Mouse (Mus musculus) embryonic facial prominence, embryonic 14.5 days (tissue): ENCODE results near the gene Palm. TPM values are rescaled to one million over a fixed set of nuclear protein-coding genes. Genes with fewer than 3 reads are reported as not detected.
A peak's percentile ranks its signal among the peaks of the same experiment; 100 is the strongest.

Experiments used
- ATAC-seq: fragments of 200-750 bp; cut with Nextera tagmentation; 2 replicates; pipeline ENCODE4 v1.8.0; 2017; ENCODE audit warnings: low read depth, moderate number of reproducible peaks, moderate TSS enrichment
- DNase-seq: peaks from one replicate; pipeline ENCODE4 v3.0.0-alpha.2; 2015; ENCODE audit warnings: low spot score
- H3K27ac ChIP-seq: fragments of 300-500 bp; sonication (generic); replicated peaks from 2 replicates; pipeline ENCODE4 v1.5.1; 2014; ENCODE audit warnings: low read depth, mild to moderate bottlenecking, low read length, moderate library complexity
- H3K27me3 ChIP-seq: fragments of 300-500 bp; sonication (generic); replicated peaks from 2 replicates; pipeline ENCODE4 v1.6.1; 2014; ENCODE audit warnings: low read length; ENCODE audit not compliant: control insufficient read depth, insufficient read depth
- H3K36me3 ChIP-seq: fragments of 300-500 bp; sonication (generic); 2 replicates; pipeline ENCODE4 v1.6.1; 2014; ENCODE audit warnings: low read length, mixed read lengths; ENCODE audit not compliant: control insufficient read depth, insufficient read depth
- H3K4me1 ChIP-seq: fragments of 300-500 bp; sonication (generic); 2 replicates; pipeline ENCODE4 v1.6.1; 2014; ENCODE audit warnings: antibody characterized with exemption, low read length; ENCODE audit not compliant: control insufficient read depth, insufficient read depth
- H3K4me2 ChIP-seq: fragments of 300-500 bp; sonication (generic); 2 replicates; pipeline ENCODE4 v1.6.1; 2014; ENCODE audit warnings: low read depth, mild to moderate bottlenecking, low read length, moderate library complexity, mixed read lengths
- H3K4me3 ChIP-seq: fragments of 300-500 bp; sonication (generic); 2 replicates; pipeline ENCODE4 v1.5.1; 2014; ENCODE audit warnings: low read depth, mild to moderate bottlenecking, low read length
- H3K9ac ChIP-seq: fragments of 300-500 bp; sonication (generic); 2 replicates; pipeline ENCODE4 v1.6.1; 2014; ENCODE audit warnings: low read depth, mild to moderate bottlenecking, low read length, moderate library complexity, mixed read lengths
- H3K9me3 ChIP-seq: fragments of 300-500 bp; sonication (generic); 2 replicates; pipeline ENCODE4 v1.6.1; 2016; ENCODE audit warnings: low read length; ENCODE audit not compliant: control insufficient read depth
- WGBS: fragments of 180-500 bp; shearing (Covaris S2); extraction: QIAGEN DNeasy Blood & Tissue Kit; methylation state at CpG from one replicate; pipeline ENCODE4 v1.1.7; 2014; 5-methylcytosine and 5-hydroxymethylcytosine counted together
- polyA plus RNA-seq: library from polyadenylated mRNA; unstranded; fragments of >200 nt; fragmentation: Nextera tagmentation; extraction: Ambion mirVana; gene quantifications from 2 replicates; pipeline ENCODE4 v1.2.1, GENCODE M21; 2014

The Palm gene
- polyA plus RNA-seq, 1 experiment from 2014 or later = 62.5 TPM

DNA sequence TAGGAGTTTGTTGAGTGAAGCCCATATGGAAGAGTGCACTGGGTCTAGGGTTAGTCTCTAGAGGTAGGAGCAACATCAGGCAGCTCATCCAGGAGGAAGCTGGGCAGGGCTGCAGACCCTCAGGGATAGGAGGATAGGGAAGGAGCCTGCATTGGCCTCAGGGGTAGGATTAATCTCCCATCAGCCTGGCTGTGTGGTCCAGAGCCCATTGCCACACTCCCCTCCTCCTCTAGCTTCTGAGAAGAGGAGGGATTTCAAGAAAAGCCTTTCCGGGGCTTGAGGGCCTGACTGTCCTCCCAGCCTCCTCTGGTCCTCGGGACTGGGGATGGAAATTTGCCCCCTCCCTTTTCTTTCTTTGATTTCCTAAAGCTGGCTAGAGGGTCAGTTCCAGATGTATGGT is 14.2 kb upstream of the Palm start:
- Histone ChIP-seq H3K36me3 (no peaks in the 10 kb centered on the region), H3K4me3 (no peak overlapping the region), H3K4me2 (no peak overlapping the region), H3K27ac (no peak overlapping the region), H3K9me3 (peaks cover 4% of the 10 kb centered on the region; the same call in 1 of the 2 replicates), H3K4me1 (peaks cover 23% of the 10 kb centered on the region; the same call in 1 of the 2 replicates), H3K27me3 (peaks cover 19% of the 10 kb centered on the region; the same call in 1 of the 2 replicates), H3K9ac (no peak overlapping the region)
- no peak for ATAC-seq
- WGBS = 0% methylated on average over 2 of the region's 2 CpGs
- no peak for DNase-seq

DNA sequence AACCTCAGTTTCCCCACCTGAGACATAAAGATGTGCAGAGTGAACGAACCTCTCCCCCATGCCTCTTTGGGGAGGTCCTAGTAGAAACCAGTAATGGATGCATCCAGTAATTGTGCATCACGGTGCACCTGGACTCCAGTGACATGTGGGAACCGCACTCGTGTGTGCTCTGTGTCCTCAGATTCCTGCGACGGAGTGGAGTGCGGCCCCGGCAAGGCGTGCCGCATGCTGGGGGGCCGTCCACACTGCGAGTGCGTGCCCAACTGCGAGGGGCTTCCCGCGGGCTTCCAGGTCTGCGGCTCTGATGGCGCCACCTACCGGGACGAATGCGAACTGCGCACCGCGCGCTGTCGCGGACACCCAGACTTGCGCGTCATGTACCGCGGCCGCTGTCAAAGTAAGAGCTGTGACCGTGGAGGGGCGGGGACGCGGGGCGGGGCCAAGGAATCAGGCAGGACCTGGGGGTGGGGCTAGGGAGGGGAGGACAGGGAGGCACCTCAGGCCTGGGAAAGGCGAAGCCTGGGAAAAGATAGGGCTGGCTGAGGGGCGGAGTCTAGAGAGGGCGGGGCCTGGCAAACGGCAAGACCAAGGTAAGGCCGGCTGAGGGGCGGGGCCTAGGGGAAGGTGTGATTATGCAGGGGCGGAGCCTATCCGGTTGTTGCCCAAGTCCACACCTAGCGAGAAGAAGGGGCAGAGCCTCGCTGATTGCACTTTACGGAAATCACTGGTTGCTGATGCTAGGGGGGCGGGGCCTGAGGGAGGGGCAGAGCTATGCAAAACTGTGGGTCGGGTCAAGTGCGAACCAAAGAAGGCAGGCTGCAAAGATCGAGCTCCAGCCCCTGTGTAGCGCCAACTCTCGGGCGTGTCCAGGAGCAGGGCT is 13.3 kb upstream of the Palm start:
- 3% methylated on average over 45 of the region's 55 CpGs for WGBS
- H3K4me2 ChIP-seq = peak overlapping the region; percentile 82
- ATAC-seq (peak; percentile 91), DNase-seq (peak; percentile 96)
- H3K27ac ChIP-seq = no peak overlapping the region
- peaks cover 2% of the 10 kb centered on the region; the same call in 1 of the 2 replicates for H3K9me3 ChIP-seq
- peaks cover 19% of the 10 kb centered on the region; the same call in 1 of the 2 replicates for H3K27me3 ChIP-seq
- peak overlapping the region; percentile 45 for H3K4me3 ChIP-seq
- peaks cover 23% of the 10 kb centered on the region; the same call in 1 of the 2 replicates for H3K4me1 ChIP-seq
- H3K9ac ChIP-seq = peak overlapping the region; percentile 48
- no peaks in the 10 kb centered on the region for H3K36me3 ChIP-seq

GRCm38 (mm10) chr10:79780664-79781015 is 12.7 kb upstream of the Palm start:
- DNase-seq (no peak), ATAC-seq (peak; percentile 74)
- peak overlapping the region; percentile 45 for H3K4me3 ChIP-seq
- H3K9me3 ChIP-seq = no peaks in the 10 kb centered on the region
- no peaks in the 10 kb centered on the region for H3K36me3 ChIP-seq
- no peak overlapping the region for H3K27ac ChIP-seq
- WGBS = 3% methylated on average over 12 of the region's 13 CpGs
- peaks cover 23% of the 10 kb centered on the region; the same call in 1 of the 2 replicates for H3K4me1 ChIP-seq
- H3K27me3 ChIP-seq = peaks cover 19% of the 10 kb centered on the region; the same call in 1 of the 2 replicates
- peak overlapping the region; percentile 48; the same call in 1 of the 2 replicates for H3K9ac ChIP-seq
- peak overlapping the region; percentile 82 for H3K4me2 ChIP-seq

DNA sequence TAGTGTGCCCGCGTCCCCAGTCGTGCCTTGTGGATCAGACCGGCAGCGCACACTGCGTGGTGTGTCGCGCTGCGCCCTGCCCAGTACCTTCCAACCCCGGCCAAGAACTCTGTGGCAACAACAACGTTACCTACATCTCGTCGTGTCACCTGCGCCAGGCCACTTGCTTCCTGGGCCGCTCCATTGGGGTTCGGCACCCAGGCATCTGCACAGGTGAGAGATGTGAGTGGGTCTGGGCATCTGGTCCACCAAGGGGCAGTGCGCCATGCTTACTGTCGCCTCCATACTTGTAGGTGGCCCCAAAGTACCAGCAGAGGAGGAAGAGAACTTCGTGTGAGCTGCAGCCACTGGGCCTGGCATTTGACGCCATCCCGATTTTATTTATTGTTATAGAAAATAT is 12.2 kb upstream of the Palm start:
- H3K9me3 ChIP-seq = no peaks in the 10 kb centered on the region
- no peaks in the 10 kb centered on the region for H3K36me3 ChIP-seq
- H3K4me2 ChIP-seq = peak overlapping the region; percentile 82
- WGBS = 36% methylated on average over 21 of the region's 21 CpGs
- H3K4me1 ChIP-seq = peaks cover 23% of the 10 kb centered on the region; the same call in 1 of the 2 replicates
- H3K9ac ChIP-seq = no peak overlapping the region
- H3K4me3 ChIP-seq = peak overlapping the region; percentile 45; the same call in 1 of the 2 replicates
- H3K27me3 ChIP-seq = peaks cover 19% of the 10 kb centered on the region; the same call in 1 of the 2 replicates
- no peak for DNase-seq
- H3K27ac ChIP-seq = no peak overlapping the region
- no peak; the same call in 1 of the 2 replicates for ATAC-seq

DNA sequence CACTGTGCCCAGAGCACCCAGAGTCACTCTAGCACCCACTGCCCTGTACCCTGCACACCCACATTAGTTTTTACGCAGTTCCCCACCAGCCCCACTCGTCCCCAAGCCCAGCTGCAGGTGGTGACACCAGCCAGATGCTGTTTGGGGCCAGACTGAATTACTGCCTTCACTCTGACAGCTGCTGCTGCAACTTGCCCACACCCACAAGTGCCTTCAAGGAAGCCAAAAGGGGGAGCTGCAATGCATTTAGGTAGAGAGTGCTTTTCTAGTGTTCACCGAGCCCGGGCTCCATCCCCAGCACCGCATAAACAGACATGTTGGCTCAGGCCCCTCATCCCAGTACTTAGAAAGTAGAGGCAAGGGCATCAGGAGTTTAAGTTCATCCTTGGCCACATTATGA is 11.4 kb upstream of the Palm start:
- H3K4me3 ChIP-seq = no peak overlapping the region
- 52% methylated on average over 5 of the region's 5 CpGs for WGBS

GRCm38 (mm10) chr10:79783050-79783449 is 10.3 kb upstream of the Palm start:
- ATAC-seq = no peak
- no peak overlapping the region for H3K4me3 ChIP-seq
- H3K27ac ChIP-seq = no peak overlapping the region
- no peak overlapping the region for H3K9ac ChIP-seq
- peaks cover 15% of the 10 kb centered on the region; the same call in 1 of the 2 replicates for H3K4me1 ChIP-seq
- H3K4me2 ChIP-seq = no peak overlapping the region
- 61% methylated on average over 7 of the region's 7 CpGs for WGBS
- DNase-seq = no peak
- peaks cover 19% of the 10 kb centered on the region; the same call in 1 of the 2 replicates for H3K27me3 ChIP-seq
- H3K9me3 ChIP-seq = no peaks in the 10 kb centered on the region
- no peaks in the 10 kb centered on the region for H3K36me3 ChIP-seq

More for the DNA sequence above, 11.4 kb upstream of the Palm start:
- Histone ChIP-seq H3K27me3 (peaks cover 19% of the 10 kb centered on the region; the same call in 1 of the 2 replicates), H3K4me2 (no peak overlapping the region), H3K9ac (no peak overlapping the region), H3K4me1 (peaks cover 21% of the 10 kb centered on the region; the same call in 1 of the 2 replicates), H3K9me3 (no peaks in the 10 kb centered on the region), H3K36me3 (no peaks in the 10 kb centered on the region), H3K27ac (no peak overlapping the region)
- no peak for ATAC-seq
- no peak for DNase-seq

DNA sequence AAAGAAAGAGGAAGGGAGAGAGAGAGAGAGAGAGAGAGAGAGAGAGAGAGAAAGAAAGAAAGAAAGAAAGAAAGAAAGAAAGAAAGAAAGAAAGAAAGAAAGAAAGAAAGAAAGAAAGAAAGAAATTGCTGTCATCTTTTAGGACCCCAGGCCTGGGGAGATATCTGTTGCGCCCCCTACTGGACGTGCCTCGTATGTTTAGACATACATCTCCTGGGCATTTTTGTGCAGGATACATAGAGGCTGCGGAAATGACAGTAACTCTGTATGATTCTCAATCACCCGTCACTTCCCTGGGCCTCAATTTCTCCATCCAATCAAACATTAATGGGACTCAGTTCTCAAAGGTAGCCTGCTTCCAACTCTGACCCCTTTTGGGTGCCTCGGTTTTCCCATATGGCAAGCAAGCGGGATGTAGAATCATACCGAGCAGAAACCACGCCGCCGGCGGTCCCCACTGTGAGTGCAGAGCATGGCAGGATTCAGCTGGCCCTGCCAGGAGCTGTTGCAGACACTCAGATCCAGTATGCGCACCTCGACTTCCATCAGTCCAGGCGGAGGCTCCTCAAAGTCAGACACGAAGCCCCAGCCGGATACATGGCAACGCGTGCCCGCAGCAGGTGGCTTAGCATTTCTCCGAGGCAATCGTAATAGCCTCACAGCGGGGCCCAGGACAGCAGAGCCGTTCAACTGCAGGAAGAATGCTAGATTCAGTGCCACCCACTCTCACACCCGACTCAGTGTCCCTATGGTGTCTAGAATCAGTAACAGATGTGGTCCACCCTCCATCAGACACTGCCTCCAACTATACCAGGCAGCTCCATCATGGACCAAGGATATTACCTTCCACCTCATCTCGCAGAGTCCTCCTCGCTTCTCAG is 9.2 kb upstream of the Palm start:
- Histone ChIP-seq H3K27me3 (peaks cover 13% of the 10 kb centered on the region; the same call in 1 of the 2 replicates), H3K9ac (no peak overlapping the region), H3K4me3 (no peak overlapping the region), H3K4me2 (no peak overlapping the region), H3K4me1 (peaks cover 15% of the 10 kb centered on the region; the same call in 1 of the 2 replicates), H3K27ac (no peak overlapping the region), H3K36me3 (no peaks in the 10 kb centered on the region), H3K9me3 (no peaks in the 10 kb centered on the region)
- DNase-seq = peak; percentile 50
- no peak for ATAC-seq
- 43% methylated on average over 27 of the region's 27 CpGs for WGBS
